Mouse (Mus musculus): ENCODE data around the gene Fbf1. TPM values are rescaled to one million over a fixed set of nuclear protein-coding genes. Genes with fewer than 3 reads are reported as not detected.
"Not testable (repeated sequence)": the region's sequence is repeated elsewhere in the genome, so short reads cannot be mapped to it uniquely, and the experiment has no call there.

The Fbf1 gene
- total and polyA plus RNA-seq, 3 experiments = 21.4 to 37.8 (median 30.4) TPM

DNA sequence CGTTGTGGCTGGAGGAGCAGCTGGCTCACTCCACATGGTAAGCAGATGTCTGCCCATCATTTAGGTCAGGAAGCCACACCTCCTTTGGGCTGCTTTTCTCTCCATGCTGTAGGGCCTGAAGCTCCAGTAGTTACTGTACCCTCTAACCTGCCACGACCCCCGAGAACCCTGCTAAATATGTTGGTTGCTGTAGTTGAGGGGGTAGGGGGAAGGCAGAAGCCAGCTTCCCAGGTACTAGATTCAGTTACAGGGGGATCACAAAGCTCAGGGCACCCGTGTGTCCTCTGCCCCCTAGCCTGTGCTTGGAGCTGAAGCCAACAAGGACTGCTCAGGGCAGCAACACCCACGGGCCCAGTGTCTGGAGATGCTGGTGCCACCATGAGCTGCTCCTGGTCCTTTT, 34.5 kb downstream of the Fbf1 start:
- no peak for DNase-seq

DNA sequence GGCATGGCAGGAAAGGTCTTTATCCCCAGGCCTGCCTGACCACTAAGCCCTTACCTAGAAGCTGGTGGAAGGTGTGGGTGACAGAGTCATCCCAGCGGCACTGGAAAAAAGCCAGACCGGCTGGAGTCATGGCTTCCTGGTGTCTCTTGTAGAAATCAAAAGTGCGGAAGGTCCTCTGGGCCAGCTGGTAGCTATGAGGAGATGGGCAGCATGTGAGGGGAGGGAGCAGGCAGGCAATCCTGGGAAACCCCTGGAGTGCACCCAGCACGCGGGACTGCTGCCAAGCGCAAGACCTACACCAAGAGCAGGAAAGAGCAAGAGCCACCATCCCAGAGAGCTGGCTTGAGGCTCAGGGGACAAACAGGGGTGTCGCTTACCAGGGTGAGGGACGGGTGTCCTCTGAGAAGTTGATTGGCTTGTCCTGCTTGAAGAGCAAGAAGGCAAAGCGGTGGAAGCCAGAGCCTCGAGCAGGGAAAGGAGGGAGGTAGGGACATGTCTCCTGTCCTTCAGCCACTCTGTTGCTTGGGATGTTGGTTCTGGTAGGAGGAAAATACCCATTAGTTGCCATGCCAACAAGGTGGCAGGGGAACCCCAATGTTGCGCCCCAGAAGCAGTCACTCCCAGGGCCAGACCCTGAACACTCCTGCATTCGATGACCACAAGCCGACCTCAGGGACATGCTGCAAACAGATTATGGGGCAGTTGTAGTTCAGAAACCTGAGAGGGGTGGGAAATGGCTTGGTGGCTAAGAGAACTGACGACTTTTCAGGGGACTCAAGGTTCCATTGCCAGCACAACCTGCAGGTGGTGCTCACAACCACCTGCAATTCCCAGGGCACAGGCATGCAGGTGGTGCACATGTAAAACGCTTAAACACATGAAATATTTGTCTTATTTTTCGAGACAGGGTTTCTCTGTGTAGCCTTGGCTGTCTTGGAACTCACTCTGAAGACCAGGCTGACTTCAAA, 35.3 kb downstream of the Fbf1 start:
- DNase-seq = peak; percentile 66

DNA sequence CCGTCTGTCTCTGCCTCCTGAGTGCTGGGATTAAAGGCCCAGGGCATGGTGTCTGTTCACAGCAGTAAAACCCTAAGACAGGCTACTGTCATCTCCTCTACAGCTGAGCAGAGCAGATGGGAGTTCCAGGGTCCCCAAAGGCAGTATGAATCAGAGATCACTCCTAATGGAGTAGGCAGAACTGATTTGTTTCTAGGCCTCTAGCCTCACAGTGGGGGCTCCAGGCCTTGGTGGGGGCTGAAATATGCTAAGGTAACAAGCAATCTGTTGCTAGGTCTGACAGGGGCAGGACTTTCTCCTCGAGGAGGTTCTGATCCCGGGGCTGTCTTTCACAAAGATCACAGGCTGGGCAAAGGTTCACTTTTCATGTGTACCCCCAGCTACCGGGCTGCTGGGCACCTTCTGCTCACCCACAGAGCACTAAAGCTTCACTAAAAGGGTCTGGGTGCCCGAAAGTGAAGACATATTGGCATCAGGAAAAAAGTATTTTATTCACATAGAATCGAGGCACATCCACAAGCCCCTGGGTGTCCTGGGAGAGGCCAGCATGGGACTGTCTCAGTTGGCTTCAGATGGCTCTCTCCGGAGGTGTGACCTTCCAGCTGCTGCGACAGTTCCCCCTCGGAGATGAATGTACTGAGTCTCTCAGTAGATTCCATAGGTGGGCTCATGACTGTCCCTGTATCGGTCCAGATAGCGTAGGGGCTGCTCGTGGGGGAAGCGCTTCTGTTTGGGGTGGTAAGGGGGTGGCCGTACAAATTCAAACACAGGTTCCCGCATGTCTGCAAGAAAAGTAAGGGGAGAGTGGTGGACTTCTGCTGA, 36.4 kb downstream of the Fbf1 start:
- DNase-seq = no peak

DNA sequence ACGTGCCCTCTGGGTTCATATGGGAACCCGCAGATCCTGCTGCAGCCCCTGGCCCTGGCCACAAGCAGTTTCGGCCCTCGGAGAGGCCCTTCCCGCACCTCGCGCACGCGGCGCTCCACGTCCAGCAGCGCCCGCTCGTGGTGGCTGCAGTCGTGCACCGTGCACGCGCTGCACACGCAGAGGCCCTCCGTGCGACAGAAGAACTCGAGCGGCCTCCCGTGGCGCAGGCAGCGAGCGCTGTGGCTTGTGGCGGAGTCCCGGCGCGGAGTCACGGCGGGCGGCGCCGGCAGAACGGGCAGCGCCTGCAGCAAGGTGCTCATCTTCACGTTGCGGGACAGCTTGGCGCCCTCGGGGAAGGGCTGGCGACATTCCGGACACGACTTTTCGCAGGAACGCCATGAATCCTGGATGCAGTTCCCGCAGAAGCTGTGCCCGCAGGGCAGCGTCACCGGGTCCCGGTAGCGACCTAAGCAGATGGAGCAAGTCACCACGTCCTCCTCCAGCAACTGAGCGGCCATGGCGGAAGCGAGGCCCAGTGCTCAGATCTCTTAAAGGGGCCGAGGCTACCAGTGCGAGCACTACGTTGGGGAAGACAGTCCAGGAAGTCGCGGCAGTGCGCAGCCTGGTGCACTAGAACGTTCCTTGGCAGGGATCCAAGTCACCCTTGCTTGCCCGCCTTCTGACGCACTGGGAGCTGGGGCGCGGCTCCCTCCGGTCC, 37.3 kb downstream of the Fbf1 start, which contains the start of gene Trim65:
Trim65 (minus strand) TSS at position 641 of the 718 bp plus-strand sequence.
- DNase-seq = peak; percentile 92

DNA sequence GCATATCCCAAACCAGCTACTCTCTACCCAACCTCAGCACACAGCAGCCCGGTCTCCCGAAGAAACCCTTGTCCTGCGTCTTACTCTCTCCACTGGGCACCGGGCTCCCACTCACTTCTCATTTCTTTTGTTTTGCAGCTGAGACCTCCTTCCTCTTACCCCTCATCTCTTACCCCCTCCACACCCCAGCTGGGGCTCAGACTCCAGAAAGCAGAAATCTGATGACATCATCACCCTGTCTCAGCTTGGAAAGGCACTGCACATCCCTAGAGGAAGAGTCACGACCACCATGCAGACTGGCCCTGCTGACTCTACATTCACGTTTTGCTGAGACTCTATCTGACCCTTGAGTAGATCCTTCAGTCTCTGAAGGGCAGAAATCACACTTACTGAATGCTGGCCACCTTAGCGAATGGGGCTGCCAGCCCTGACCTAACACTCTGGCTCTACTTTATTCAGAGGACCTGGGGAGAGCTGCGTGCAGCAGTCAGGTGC, 37.9 kb downstream of the Fbf1 start:
- no peak for DNase-seq

DNA sequence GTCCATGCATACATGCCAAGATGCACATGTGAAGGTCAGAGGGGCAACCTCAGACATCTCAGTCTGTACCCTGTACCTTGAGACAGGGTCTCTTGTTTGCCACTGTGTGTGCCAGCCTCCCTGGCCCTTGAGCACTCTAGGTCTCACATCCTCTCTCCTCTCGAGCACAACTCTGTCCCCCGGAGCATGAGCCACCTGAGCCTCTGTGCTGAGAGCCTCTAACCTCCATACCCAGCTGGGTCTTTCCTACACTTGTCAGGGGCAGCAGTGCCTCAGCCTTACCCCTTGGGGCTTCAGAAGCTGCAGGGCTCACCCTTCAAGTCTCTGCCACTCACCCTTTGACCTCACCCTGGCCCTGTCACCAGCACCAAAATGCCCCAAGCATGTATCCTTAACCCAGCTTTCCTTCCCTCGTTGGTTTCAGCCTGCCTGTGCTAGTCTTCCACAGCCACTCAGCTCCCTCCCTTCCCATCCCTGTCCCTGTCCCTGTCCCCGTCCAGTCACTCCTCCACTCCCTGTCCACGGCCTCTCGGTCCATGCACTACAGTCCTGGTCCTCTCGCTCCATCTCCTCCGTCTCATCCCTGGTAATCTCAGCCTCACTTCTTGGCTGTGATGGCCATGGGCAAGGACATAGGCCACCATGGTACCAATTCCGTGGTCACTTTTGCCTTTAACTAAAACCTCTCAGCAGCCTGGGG, 38.7 kb downstream of the Fbf1 start:
- no peak for DNase-seq

DNA sequence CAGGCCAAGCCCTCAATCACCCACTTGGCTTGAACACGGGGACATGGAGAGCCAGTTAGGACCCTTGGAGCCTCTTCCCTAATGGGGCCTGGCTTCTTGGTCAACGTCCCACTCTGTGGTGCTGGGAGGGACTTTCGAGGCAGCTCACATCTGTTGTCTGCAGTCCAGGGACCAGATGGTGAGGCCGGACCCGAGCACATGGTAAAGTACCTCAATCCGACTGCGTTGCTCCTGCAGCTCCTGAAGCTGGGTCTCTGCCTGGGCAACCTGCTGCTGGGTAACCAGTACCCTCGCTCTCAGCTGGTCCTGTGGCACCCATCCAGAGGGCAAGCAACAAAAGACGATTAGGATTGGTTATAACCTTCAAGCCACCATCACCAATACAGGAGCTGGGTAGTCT, 40.0 kb downstream of the Fbf1 start:
- DNase-seq = no peak

DNA sequence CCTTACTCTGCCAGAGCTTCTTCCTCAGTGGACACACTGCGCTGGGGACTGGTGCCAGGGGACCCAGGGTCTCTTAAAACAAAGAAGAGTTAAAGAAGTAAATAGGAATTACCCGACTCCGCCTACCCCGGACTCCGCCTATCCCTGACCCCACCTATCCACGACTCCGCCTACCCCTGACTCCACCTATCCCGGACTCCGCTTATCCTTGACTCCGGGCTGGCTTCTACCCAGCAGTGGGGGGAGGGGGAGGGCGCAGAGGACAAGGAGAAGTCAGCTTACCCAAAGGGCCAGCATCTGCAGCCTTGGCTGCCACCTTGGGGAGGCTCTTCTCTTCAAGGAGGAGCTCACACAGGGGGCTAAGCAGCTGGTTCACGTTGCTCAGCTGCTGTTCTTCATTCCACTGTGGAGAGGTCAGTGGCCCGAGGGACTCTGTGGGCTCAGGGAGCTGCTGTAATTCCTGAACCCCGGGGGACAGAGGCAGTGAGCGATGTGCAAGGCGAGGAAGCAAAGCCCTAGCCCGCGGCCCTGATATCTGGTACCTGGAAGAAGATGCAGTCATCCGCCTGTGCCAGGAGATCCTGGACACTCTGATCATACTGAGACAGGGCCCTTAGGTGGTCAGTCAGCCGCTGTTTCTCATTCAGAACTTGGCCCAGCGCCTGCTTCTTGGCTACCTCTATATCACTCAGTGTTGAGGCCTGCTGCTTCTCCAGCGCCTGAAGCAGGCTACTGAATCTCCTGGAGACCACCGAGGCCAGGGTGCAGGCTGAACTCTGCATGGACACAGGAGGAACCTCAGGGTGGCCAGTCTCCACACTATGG, 40.6 kb downstream of the Fbf1 start, which contains the start of gene Trim47:
Trim47 (minus strand) TSS at position 55 of the 825 bp plus-strand sequence.
- peak; percentile 88 for DNase-seq

DNA sequence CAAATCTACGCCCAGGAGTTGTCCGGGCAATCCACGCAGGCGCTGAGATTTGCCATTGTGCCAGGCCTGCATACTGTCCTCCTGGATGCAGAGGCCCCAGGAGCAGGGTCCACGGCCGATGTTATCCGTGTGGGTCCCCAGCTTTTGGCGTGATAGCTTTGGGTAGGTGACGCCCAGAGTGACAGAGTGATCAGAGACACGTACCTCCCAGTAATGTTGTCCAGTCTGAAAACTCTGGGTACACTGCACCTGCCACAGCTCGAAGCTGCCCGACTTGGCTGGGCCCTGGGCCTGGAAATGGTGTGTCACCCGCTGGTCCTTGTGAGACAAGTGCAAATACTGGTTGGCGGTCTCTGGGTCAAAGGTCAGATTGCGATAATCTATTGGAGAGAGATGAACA, 41.7 kb downstream of the Fbf1 start:
- DNase-seq = no peak

DNA sequence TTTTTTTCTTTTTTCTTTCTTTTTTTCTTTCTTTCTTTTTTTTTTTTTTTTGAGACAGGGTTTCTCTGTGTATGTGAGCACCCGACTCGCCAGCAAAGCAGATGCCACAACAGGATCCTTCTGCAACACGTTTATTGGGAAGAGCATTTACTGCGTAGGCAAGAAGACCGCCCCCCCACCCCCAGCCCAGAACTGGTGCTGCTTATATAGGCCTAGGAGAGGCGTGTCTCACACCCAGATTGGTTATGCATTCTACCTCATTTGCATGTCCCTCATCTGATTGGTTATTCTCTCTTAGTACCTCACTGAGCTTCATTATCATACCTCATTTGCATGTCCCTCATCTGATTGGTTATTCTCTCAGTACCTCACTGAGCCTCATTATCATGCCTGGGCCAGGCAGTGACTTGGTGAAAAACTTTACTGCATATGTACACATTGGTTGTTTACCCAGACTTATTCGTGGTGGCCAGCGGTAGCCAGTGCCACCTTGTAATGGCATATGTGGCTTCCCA, 46.2 kb downstream of the Fbf1 start:
- not testable (repeated sequence) for DNase-seq

DNA sequence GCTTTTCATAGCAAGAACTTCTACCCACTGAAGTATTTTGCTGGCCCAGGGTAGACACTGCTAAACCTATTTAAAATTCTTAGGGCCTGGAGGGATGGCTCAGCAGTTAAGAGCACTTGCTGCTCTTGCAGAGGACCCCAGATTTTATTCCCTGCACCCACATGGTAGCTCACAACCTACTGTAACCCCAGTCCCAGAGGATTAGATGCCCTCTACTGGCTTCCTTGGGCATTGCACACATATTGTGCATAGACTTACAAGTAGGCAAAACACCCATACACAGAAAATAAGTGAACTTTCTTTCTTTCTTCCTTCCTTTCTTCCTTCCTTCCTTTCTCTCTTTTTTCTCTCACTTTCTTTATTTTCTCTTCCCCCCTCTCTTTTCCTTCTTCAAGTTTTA, 50.1 kb downstream of the Fbf1 start:
- DNase-seq = no peak

DNA sequence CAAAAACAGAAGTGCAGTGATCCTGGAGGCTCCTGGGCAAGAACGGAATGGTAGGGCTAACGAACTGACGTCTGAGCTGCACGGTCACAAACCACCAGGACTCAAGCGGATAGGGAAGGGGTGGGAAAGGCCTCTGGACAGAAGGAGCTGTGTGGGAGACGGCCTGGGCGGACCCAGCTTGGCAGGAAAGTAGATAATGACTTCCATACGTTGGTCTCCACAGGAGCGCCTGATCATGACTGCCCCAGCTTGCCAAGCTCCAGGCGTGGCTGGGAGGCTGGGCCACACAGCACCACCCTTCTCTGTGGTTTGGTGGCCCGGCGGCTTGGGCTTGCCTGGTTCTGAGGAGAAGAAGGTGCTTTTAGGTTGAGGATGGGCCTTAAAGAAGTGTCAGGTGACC, 50.7 kb downstream of the Fbf1 start:
- no peak for DNase-seq

DNA sequence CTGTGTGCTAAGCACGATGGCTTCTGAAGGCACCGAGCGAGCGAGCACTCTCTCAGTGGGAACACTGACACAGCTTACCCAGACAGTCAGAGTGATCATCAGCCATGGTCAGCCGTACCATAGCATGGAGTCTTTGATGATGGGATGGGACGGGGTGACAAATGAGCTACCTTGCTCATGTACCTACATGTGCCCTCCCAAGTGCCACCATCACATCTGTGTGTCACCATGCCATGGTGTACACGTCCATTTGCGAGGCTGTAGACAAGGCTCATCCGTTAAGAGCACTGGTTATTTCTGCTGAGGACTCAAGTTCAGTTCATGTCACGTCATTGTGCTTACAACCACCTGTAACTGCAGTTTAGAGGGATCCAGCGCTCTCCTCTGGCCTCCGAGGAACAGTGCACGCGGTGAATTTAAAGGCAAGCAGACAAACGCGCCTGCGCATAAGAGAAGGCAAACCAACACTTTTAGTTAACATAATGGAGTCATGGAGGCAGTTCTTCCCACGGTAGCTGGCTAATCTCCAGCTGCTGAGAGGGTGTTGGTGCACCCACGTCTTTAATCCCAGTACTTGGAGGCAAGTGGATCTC, 56.3 kb downstream of the Fbf1 start:
- no peak for DNase-seq

DNA sequence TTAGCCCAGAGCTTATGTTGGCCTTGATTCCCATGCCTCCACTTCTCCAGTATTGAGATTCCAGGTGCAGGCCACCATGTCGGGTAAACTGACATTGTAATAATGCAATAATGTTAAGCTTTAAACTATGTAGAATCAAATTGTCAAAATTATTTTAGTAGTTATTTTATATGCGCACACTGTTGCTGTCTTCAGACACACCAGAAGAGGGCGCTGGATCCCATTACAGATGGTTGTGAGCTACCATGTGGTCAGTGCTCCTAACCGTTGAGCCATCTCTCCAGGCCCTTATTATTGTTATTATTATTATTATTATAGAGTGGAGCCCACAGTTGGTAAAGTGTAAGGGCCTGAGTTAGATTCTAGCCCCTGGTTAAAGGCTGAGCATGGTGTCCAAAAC, 56.9 kb downstream of the Fbf1 start:
- DNase-seq = no peak

DNA sequence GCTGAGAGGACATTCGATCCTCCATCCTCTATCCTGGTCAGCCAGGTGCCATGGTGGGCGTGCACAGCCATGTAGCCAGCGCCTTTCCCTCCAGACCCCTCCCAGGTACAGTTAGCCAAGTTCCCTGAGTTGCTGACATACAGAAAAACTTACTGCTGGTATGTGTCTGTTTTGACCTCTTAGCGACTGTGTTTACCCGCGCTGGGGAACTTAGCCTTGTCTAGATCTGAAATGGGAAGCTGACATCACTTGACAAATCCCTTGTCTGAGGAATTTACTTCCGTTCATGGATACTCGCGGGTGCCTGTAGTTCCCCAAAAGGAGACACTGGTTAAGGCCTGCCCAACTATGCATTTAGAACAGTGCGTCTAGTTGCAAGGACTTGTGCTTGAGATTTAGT, 57.4 kb downstream of the Fbf1 start:
- no peak for DNase-seq

DNA sequence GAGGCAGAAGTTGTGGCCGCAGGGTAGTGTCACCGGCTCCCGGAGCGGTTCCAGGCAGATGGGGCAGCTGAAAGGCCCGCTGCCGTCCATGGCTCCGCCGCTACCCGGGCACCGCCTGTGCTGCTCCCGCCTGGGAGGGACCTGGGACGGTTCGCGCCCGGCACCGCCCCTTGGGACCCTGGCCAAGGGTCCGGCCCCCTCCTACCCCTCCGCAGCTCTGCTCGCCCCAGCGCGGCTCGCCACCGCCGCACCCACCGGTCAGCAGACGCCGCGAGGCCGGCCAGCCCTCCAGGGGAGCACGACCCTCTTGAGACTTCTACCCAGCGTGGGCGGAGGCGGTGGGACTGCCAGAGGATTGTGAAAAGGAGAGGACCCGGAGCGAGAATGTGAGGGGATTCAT, 57.8 kb downstream of the Fbf1 start:
- DNase-seq = peak; percentile 88

DNA sequence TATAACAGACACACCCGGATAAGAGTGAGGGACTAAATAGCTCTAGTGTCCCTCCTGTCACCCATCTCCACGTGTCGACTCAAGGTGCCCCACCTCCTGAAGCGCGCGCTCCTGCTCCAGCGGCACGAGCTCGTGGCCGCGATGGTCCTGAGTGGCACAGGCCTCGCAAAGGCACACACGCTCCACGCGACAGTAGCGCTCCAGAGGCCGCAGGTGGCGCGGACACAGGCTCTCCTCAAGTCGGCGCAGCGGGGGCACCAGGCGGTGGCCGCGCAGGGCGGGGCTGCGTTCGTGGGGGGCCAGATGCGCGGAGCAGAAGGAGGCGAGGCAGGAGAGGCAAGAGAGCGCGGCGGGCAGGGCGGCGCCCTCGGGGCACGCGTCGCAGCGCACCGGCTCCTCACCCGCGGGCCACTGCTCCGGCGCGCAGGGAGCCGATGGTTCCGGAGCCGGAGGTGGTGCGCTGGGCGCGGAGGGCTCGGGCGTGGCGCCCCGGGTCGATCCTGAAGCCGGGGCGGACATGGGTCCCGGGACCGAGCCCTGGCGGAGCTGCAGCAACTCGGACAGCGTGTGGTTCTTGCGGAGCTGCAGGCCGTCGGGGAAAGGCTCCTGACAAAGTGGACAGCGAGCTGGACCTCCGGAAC, 58.4 kb downstream of the Fbf1 start:
- DNase-seq = peak; percentile 60

DNA sequence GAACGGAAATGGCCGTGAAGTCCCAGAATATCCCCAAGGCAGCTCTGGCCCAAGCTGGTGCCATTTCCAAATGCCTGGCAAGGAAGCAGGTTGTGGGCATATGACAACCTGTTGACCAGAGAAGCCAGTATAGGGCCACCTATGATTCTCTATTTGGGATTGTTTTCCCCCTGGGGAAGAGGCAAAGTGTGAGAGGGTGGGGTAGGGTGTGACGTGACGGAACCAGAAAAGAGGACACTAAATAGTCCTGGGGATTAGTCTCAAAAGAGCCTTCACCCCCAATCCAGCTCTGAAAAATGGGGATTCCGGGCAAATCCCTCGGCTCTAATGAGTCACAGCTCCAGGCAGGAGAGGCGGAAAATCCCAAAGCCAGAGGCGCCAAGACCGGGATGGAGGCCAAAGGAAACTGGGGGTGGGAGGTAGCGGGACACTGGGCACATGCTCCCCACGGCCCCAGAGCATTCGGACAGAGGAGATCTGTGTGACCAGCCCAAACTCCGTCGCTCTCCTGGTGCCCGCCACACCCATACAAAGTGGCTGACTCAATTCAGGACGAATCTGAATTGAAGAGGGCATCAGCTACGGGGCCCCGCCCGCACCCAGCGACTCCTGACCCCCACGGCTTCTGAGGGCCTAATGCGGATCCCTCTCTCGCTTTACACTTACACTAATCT, 59.4 kb downstream of the Fbf1 start:
- peak; percentile 80 for DNase-seq
